Mouse (Mus musculus) gastrocnemius, adult 8-10 months (tissue): ENCODE measurements around the gene Hdac11. TPM values are rescaled to one million over a fixed set of nuclear protein-coding genes. Genes with fewer than 3 reads are reported as not detected.

Experiments
- DNase-seq, 2 experiments: peaks; one replicate each; pipeline ENCODE4 v3.0.0; 2022; ENCODE audit warnings: low spot score in 2 of 2
- total RNA-seq, 4 experiments: library from RNA; stranded (reverse); gene quantifications; 2 replicates each; pipeline ENCODE4 v1.2.4; 2022

The Hdac11 gene
- total RNA-seq, 4 experiments from 2014 or later, result 7.0 to 9.6 (median 8.6) TPM

GRCm38 (mm10) chr6:91137343-91137956 lies 19.0 kb upstream of the Hdac11 start:
- DNase-seq, result no peak

- peak; percentile 67 to 68 for DNase-seq
These were observed 16.6 kb upstream of the Hdac11 start for GRCm38 (mm10) chr6:91139846-91140245.

GRCm38 (mm10) chr6:91145056-91145455 lies 11.4 kb upstream of the Hdac11 start:
- no peak for DNase-seq

GRCm38 (mm10) chr6:91145572-91145971 lies 10.9 kb upstream of the Hdac11 start:
- no peak for DNase-seq

- no peak for DNase-seq
These were observed 9.9 kb upstream of the Hdac11 start for GRCm38 (mm10) chr6:91146443-91147151.

GRCm38 (mm10) chr6:91147152-91147770 lies 9.2 kb upstream of the Hdac11 start:
- no peak for DNase-seq

GRCm38 (mm10) chr6:91152892-91153548 lies 3.4 kb upstream of the Hdac11 start:
- DNase-seq, result no peak

- no peak for DNase-seq
These were observed 2.9 kb upstream of the Hdac11 start for GRCm38 (mm10) chr6:91153549-91154064.

GRCm38 (mm10) chr6:91154685-91155084 lies 1.8 kb upstream of the Hdac11 start:
- DNase-seq, result no peak

GRCm38 (mm10) chr6:91155286-91155685 lies 1.2 kb upstream of the Hdac11 start:
- no peak for DNase-seq

GRCm38 (mm10) chr6:91156062-91156461 lies 403 bp upstream of the Hdac11 start:
- no peak for DNase-seq

- no peak for DNase-seq
These were observed 739 bp downstream of the Hdac11 start for GRCm38 (mm10) chr6:91157237-91157570.

- DNase-seq, result no peak
These were observed 2.6 kb downstream of the Hdac11 start for GRCm38 (mm10) chr6:91159047-91159446.

- peak; percentile 78 to 87 for DNase-seq
These were observed 3.9 kb downstream of the Hdac11 start for GRCm38 (mm10) chr6:91160399-91160798.

GRCm38 (mm10) chr6:91160976-91161375 lies 4.5 kb downstream of the Hdac11 start:
- no peak for DNase-seq

GRCm38 (mm10) chr6:91161506-91162235 lies 5.2 kb downstream of the Hdac11 start:
- no peak for DNase-seq

GRCm38 (mm10) chr6:91162314-91162713 lies 5.8 kb downstream of the Hdac11 start:
- no peak for DNase-seq

- no peak for DNase-seq
These were observed 6.9 kb downstream of the Hdac11 start for GRCm38 (mm10) chr6:91163195-91163911.

GRCm38 (mm10) chr6:91164584-91164983 lies 8.1 kb downstream of the Hdac11 start:
- no peak for DNase-seq

GRCm38 (mm10) chr6:91165210-91165609 lies 8.7 kb downstream of the Hdac11 start:
- peak; percentile 52 to 67 for DNase-seq

- no peak for DNase-seq
These were observed 11.4 kb downstream of the Hdac11 start for GRCm38 (mm10) chr6:91167828-91168227.
